Mouse (Mus musculus) brown adipose tissue, adult 24 weeks (tissue): ENCODE data around the gene Olfr586. TPM values are rescaled to one million over a fixed set of nuclear protein-coding genes. Genes with fewer than 3 reads are reported as not detected.

Source experiments
- H3K27ac ChIP-seq: fragments of 200-500 bp; replicated peaks from 2 replicates; pipeline ENCODE4 v1.5.1; 2012; ENCODE audit warnings: low read depth, mild to moderate bottlenecking, low read length
- H3K4me1 ChIP-seq: fragments of 200-500 bp; 2 replicates; pipeline ENCODE4 v1.6.1; 2012; ENCODE audit warnings: low read length, mixed read lengths; ENCODE audit not compliant: control insufficient read depth, insufficient read depth, insufficient read length
- H3K4me3 ChIP-seq: fragments of 200-500 bp; 2 replicates; pipeline ENCODE4 v1.5.1; 2012; ENCODE audit warnings: low read depth, mild to moderate bottlenecking, low read length, moderate library complexity; ENCODE audit not compliant: insufficient read depth
- polyA plus RNA-seq: library from polyadenylated mRNA; stranded (reverse); fragments of >200 nt; gene quantifications from 2 replicates; pipeline ENCODE4 v1.2.4, GENCODE M21; 2012; ENCODE audit not compliant: missing spikeins, insufficient read depth, insufficient read length

Olfr586 gene
- polyA plus RNA-seq = not detected in 2 replicates

DNA sequence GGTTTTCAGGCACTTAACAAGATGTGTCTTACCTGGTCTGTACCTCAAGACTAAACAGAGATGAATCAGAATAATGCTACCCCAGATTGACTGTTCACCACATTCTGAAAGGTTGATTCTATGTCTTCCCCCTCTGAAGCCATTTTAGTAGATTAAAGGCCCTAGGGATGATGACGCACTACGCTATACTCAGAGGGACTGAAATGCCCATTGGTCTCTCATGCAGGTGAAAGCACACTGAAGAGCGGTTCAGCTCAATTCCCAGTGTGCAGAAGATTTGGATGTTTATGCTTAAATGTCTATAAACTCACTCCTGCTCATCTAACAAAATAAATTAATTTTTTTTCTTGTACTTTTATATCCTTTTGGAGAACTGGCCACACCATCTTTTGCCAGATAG, at the start of gene Olfr586:
TSS of gene Olfr586 (minus strand) at position 101 of the 400 bp plus-strand sequence.
- no peak within 1 kb of the TSS for H3K27ac ChIP-seq
- H3K4me1 ChIP-seq = no peaks in the 10 kb centered on the region
- no peak within 1 kb of the TSS for H3K4me3 ChIP-seq

DNA sequence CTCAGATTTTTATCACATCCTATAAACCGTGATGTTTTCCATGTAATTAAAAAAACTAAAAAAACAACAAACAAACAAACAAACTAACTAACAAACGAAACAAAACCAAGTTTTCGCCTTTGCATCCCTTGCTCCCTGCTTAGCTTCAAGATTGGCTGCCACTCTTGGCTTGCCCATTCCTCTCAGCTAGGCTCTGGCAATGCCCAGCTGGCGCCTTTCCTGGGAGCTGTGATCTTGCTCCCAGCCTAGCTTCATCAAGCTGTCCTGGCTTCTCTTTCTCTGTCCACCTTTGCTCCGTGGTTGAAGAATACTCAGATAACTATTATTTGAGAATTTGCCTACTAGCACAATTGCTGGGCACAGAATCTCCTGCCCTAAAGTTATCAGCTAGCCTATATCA, 44.3 kb upstream of the Olfr586 start:
- Histone ChIP-seq H3K4me1 (no peaks in the 10 kb centered on the region), H3K27ac (no peak overlapping the region), H3K4me3 (no peak overlapping the region)

DNA sequence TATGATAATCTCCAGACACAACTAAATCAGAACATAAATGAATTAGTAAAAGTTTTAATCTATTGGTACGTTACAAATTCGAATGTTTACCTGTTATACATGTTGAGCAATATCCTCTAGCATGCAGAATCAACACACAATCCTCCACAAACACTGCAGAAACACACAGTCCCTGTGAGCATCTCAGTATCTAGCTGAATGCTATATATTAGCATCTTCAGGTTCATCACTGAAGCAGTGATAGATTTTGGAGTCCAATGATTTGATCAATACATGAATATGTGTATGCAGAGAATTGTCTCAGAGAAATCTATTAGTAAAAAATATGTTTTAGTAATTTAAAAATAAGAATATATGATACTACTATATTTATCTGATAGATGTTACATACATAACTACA, 30.8 kb upstream of the Olfr586 start, which contains the start of gene Olfr589:
TSS of gene Olfr589 (minus strand) at position 101 of the 400 bp plus-strand sequence.
- Histone ChIP-seq H3K4me1 (no peaks in the 10 kb centered on the region), H3K4me3 (no peak within 1 kb of the TSS), H3K27ac (no peak within 1 kb of the TSS)

DNA sequence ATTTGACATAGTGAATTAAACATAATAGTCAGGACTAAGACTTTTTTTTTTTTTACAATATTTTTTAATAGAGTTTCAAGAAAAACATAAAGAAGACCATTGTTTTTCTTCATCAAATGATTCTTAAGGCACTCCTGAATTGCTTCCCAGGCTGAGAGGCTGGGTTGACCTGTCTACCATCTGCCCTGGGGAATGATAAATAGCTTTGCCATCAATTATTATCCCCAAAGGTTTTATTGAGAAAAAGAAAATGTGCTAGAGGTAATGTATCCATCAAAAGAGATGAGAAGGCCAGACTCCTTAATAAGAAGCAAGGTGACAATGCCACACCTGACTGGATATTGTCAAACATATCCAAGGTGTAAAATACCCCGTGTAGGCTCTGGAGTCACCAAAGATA, 15.1 kb upstream of the Olfr586 start, which contains the start of gene Olfr588-ps1:
TSS of gene Olfr588-ps1 (plus strand) at position 301 of the 400 bp plus-strand sequence.
- no peak within 1 kb of the TSS for H3K27ac ChIP-seq
- no peaks in the 10 kb centered on the region for H3K4me1 ChIP-seq
- no peak within 1 kb of the TSS for H3K4me3 ChIP-seq

DNA sequence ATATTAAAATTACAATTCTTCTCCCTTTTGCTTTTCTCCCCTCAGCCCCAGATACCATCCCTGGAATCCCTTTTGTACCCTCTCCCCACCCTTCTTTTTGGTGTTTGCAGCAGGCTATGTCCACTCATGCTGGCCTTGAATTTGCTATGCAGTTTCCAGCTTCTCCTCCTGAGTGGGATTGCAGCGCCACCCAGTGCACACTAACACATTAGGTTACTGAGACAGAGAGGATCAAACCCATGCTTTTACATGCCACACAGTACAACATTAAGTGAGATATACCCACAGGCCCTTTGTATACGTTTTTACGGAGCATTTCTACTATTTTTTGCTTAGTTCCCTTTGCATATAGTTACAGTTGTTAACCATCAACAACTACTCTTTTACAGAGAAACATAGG, 6.0 kb downstream of the Olfr586 start:
- Histone ChIP-seq H3K27ac (no peak overlapping the region), H3K4me1 (no peaks in the 10 kb centered on the region), H3K4me3 (no peak overlapping the region)

DNA sequence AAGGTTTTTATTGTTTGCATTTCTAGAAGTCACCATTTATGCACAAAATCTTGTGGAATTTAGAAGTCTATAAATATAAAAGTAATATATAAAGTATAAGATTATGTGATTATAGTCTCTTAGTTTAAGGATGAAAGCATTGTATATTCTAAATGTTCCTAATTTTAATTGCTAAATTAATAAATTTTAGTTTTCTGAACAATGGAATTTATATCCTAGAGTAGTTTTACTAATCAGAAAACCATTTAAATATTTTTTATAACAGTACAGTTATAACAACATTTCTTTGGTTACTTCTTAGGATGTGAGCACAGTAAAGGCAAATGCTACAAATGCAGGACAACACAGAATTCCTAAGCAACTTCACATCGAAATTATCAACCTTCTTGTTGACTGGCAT, 28.0 kb downstream of the Olfr586 start, which contains the start of gene Olfr585:
TSS of gene Olfr585 (plus strand) at position 301 of the 400 bp plus-strand sequence.
- Histone ChIP-seq H3K4me3 (no peak within 1 kb of the TSS), H3K27ac (no peak within 1 kb of the TSS), H3K4me1 (no peaks in the 10 kb centered on the region)

DNA sequence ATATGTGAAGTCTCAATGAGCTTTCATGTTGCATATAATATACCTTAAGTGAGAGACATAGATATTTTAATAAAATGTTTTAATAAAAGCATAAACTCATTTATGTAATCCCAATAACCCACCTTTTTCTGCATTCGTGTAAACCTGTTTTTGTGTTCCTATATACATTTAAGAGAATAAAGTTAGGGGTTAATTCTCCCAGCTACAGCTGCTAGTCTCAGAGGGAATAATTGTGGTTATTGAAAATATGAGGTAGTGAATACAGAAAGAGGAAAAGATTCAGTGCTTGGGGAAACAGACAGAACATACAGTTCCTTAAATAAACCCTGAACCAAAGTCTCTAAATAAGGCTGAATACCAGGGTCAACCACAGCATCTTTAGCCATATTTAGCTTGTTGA, 43.9 kb downstream of the Olfr586 start, which contains the start of gene Olfr584:
TSS of gene Olfr584 (plus strand) at position 301 of the 400 bp plus-strand sequence.
- Histone ChIP-seq H3K4me3 (no peak within 1 kb of the TSS), H3K4me1 (no peaks in the 10 kb centered on the region), H3K27ac (no peak within 1 kb of the TSS)

Other genes with a start within 250 kb of the Olfr586 start
- gene Olfr568, start 248.5 kb downstream of the Olfr586 start, polyA plus RNA-seq = not detected in 2 replicates
- gene Olfr569, start 234.8 kb downstream of the Olfr586 start, polyA plus RNA-seq = not detected in 2 replicates
- not detected in 2 replicates for gene Olfr570, start 231.1 kb downstream of the Olfr586 start, polyA plus RNA-seq
- 0.28 TPM in 1 of 2 replicates, not detected in the other for gene Olfr571, start 208.1 kb downstream of the Olfr586 start, polyA plus RNA-seq
- not detected in 2 replicates for gene Olfr572, start 201.2 kb downstream of the Olfr586 start, polyA plus RNA-seq
- not detected in 2 replicates for gene Olfr573-ps1, start 183.1 kb downstream of the Olfr586 start, polyA plus RNA-seq
- gene Olfr574, start 177.2 kb downstream of the Olfr586 start, polyA plus RNA-seq = not detected in 2 replicates
- gene Olfr575, start 166.9 kb downstream of the Olfr586 start, polyA plus RNA-seq = not detected in 2 replicates
- gene Olfr576, start 163.0 kb downstream of the Olfr586 start, polyA plus RNA-seq = not detected in 2 replicates
- gene Olfr577, start 149.7 kb downstream of the Olfr586 start, polyA plus RNA-seq = not detected in 2 replicates
- not detected in 2 replicates for gene Olfr578, start 136.3 kb downstream of the Olfr586 start, polyA plus RNA-seq
- gene Olfr582, start 87.6 kb downstream of the Olfr586 start, polyA plus RNA-seq = not detected in 2 replicates
- not detected in 2 replicates for gene Olfr583, start 74.3 kb downstream of the Olfr586 start, polyA plus RNA-seq
- gene Olfr584, start 43.8 kb downstream of the Olfr586 start, polyA plus RNA-seq = not detected in 2 replicates
- gene Olfr585, start 27.9 kb downstream of the Olfr586 start, polyA plus RNA-seq = not detected in 2 replicates
- not detected in 2 replicates for gene Olfr588-ps1, start 15.2 kb upstream of the Olfr586 start, polyA plus RNA-seq
- not detected in 2 replicates for gene Olfr589, start 30.7 kb upstream of the Olfr586 start, polyA plus RNA-seq
- not detected in 2 replicates for gene Olfr591, start 52.7 kb upstream of the Olfr586 start, polyA plus RNA-seq
- gene Olfr592, start 59.2 kb upstream of the Olfr586 start, polyA plus RNA-seq = not detected in 2 replicates
- gene Olfr593, start 86.2 kb upstream of the Olfr586 start, polyA plus RNA-seq = not detected in 2 replicates
- not detected in 2 replicates for gene Olfr594, start 91.4 kb upstream of the Olfr586 start, polyA plus RNA-seq
- not detected in 2 replicates for gene Usp17ld, start 126.9 kb upstream of the Olfr586 start, polyA plus RNA-seq
- gene Olfr596, start 180.0 kb upstream of the Olfr586 start, polyA plus RNA-seq = not detected in 2 replicates
- not detected in 2 replicates for gene Olfr597, start 190.7 kb upstream of the Olfr586 start, polyA plus RNA-seq
- gene Olfr598, start 197.9 kb upstream of the Olfr586 start, polyA plus RNA-seq = not detected in 2 replicates
- not detected in 2 replicates for gene Olfr599, start 210.3 kb upstream of the Olfr586 start, polyA plus RNA-seq
- gene Olfr600, start 224.0 kb upstream of the Olfr586 start, polyA plus RNA-seq = not detected in 2 replicates
- gene Olfr601, start 237.0 kb upstream of the Olfr586 start, polyA plus RNA-seq = not detected in 2 replicates